ENCODE assay signal across 10 mouse cellular contexts in the genomic region with DNA sequence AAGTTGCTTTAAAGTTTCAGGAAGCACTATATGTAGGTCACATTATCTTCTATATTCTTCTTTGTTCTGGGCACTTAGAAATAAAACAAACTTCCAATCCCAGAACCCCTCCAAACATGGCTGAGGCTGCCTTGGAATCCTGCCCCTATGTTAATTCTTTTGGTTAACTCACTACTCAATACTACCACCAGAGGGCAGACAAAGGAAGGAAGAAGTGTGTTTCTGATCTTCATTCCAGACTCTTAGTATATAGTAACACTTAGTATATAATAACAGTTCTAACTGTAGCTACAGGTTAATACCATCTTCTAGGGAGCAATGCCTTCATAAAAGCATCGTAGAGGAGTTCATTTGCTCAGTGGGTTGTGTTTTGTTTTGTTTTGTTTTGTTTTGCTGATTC. TPM values are rescaled to one million over a fixed set of nuclear protein-coding genes. Genes with fewer than 3 reads are reported as not detected.
DNase-seq lines count a peak whose midpoint lies in the region; ATAC-seq and TF ChIP-seq lines count a peak whose summit lies in the region.
"Had no signal": no experiment of that assay in that cellular context is flagged by ENCODE, and none has a peak within 500 bp of the region (broad histone marks: within the 10 kb centered on the region; RNA-seq: fewer than 3 reads in every experiment).

No protein-coding gene starts in this region.

- H3K4me2 ChIP-seq in intestine, embryonic 15.5 days (replicated peaks): no peak overlapping the region
- H3K4me2 ChIP-seq in intestine, embryonic 16.5 days (ENCODE audit: low read depth, low read length): no peak overlapping the region
- H3K4me2 ChIP-seq in neural tube, embryonic 15.5 days: no peak overlapping the region
- H3K4me2 ChIP-seq: limb, embryonic 13.5 days; stomach, embryonic 15.5 days had no signal

- H3K27ac ChIP-seq in intestine, embryonic 15.5 days: no peak overlapping the region
- no peak overlapping the region for H3K27ac ChIP-seq in intestine, embryonic 16.5 days (ENCODE audit: low read length)
- no peak overlapping the region for H3K27ac ChIP-seq in cortical plate, adult 2 months (ENCODE audit: insufficient read depth, low read length)
- H3K27ac ChIP-seq in neural tube, embryonic 15.5 days (replicated peaks): no peak overlapping the region
- H3K27ac ChIP-seq: limb, embryonic 13.5 days; stomach, embryonic 15.5 days had no signal

- peak; percentile 35; the same call in 1 of the 2 replicates for TF ChIP-seq CTCF in cortical plate, adult 2 months (IDR thresholded peaks at IDR 0.05; ENCODE audit: extremely low read depth, insufficient read depth, low read length)

- no peaks in the 10 kb centered on the region for H3K9me3 ChIP-seq in intestine, embryonic 15.5 days
- H3K9me3 ChIP-seq in intestine, embryonic 16.5 days (ENCODE audit: control insufficient read depth, low read length): no peaks in the 10 kb centered on the region
- H3K9me3 ChIP-seq in neural tube, embryonic 15.5 days (replicated peaks): no peaks in the 10 kb centered on the region
- H3K9me3 ChIP-seq: limb, embryonic 13.5 days; stomach, embryonic 15.5 days had no signal

- no peak overlapping the region for H3K4me3 ChIP-seq in intestine, embryonic 15.5 days (replicated peaks)
- no peak overlapping the region for H3K4me3 ChIP-seq in intestine, embryonic 16.5 days (ENCODE audit: low read length)
- H3K4me3 ChIP-seq in cortical plate, adult 2 months (ENCODE audit: insufficient read depth, low read length): no peak overlapping the region
- no peak overlapping the region for H3K4me3 ChIP-seq in neural tube, embryonic 15.5 days (replicated peaks)
- H3K4me3 ChIP-seq: limb, embryonic 13.5 days; stomach, embryonic 15.5 days had no signal

- no peaks in the 10 kb centered on the region for H3K27me3 ChIP-seq in intestine, embryonic 15.5 days (replicated peaks)
- no peaks in the 10 kb centered on the region for H3K27me3 ChIP-seq in intestine, embryonic 16.5 days (replicated peaks; ENCODE audit: control insufficient read depth, insufficient read depth, low read length)
- no peaks in the 10 kb centered on the region for H3K27me3 ChIP-seq in neural tube, embryonic 15.5 days (replicated peaks)
- H3K27me3 ChIP-seq: limb, embryonic 13.5 days; stomach, embryonic 15.5 days had no signal

- no peak for TF ChIP-seq POLR2A in cortical plate, adult 2 months (IDR thresholded peaks at IDR 0.05; ENCODE audit: extremely low read depth, insufficient read depth, low read length)

- 69% methylated on average over 1 of the region's 1 CpGs for WGBS in intestine, embryonic 15.5 days
- 77% methylated on average over 1 of the region's 1 CpGs for WGBS in intestine, embryonic 16.5 days
- WGBS in neural tube, embryonic 15.5 days: 77% methylated on average over 1 of the region's 1 CpGs

- H3K36me3 ChIP-seq in intestine, embryonic 15.5 days: no peaks in the 10 kb centered on the region
- H3K36me3 ChIP-seq in intestine, embryonic 16.5 days (ENCODE audit: control insufficient read depth, insufficient read depth, low read length): 0 out of 2 replicates have a peak, but pooled peaks cover 3% of the 10 kb centered on the region
- H3K36me3 ChIP-seq in neural tube, embryonic 15.5 days: no peaks in the 10 kb centered on the region
- H3K36me3 ChIP-seq: limb, embryonic 13.5 days; stomach, embryonic 15.5 days had no signal

- DNase-seq in thymus, postnatal 14 days: peak; percentile 21
- DNase-seq in thymus, postnatal 36 days: no peak
- no peak for DNase-seq in frontal cortex, postnatal 10 days (ENCODE audit: low spot score in 2 of 2)
- no peak for DNase-seq in kidney, postnatal 10 days

- peak; percentile 55; the same call in 1 of the 2 replicates for ATAC-seq in intestine, embryonic 15.5 days
- no peak; the same call in 1 of the 2 replicates for ATAC-seq in intestine, embryonic 16.5 days
- peak; percentile 17; the same call in 1 of the 2 replicates for ATAC-seq in neural tube, embryonic 15.5 days (ENCODE audit: low FRiP score)

- no peak overlapping the region for H3K9ac ChIP-seq in intestine, embryonic 15.5 days
- no peak overlapping the region for H3K9ac ChIP-seq in intestine, embryonic 16.5 days (ENCODE audit: low read depth, low read length)
- no peak overlapping the region for H3K9ac ChIP-seq in neural tube, embryonic 15.5 days (replicated peaks)
- H3K9ac ChIP-seq: limb, embryonic 13.5 days; stomach, embryonic 15.5 days had no signal

- no peaks in the 10 kb centered on the region for H3K4me1 ChIP-seq in intestine, embryonic 15.5 days (replicated peaks)
- H3K4me1 ChIP-seq in intestine, embryonic 16.5 days (ENCODE audit: control insufficient read depth, insufficient read depth, low read length): no peaks in the 10 kb centered on the region
- no peaks in the 10 kb centered on the region for H3K4me1 ChIP-seq in cortical plate, adult 2 months (ENCODE audit: control insufficient read depth, insufficient read depth, low read length)
- no peaks in the 10 kb centered on the region for H3K4me1 ChIP-seq in neural tube, embryonic 15.5 days
- H3K4me1 ChIP-seq: limb, embryonic 13.5 days; stomach, embryonic 15.5 days had no signal

RNA-seq across cellular contexts. Expression of gene Enpep, which starts 32.6 kb away (rescaled TPM):
- polyA plus RNA-seq in intestine, embryonic 15.5 days (2015; fragmentation: Nextera tagmentation; extraction: Ambion mirVana): 97.2 and 100 TPM in 2 replicates
- 143 and 194 TPM in 2 replicates for polyA plus RNA-seq in intestine, embryonic 16.5 days (2015; fragmentation: Nextera tagmentation; extraction: Ambion mirVana)
- polyA plus RNA-seq in cortical plate, adult 2 months (2012; rRNA removed): 2.1 and 2.8 TPM in 2 replicates
- 3.0 and 7.8 TPM in 2 replicates for polyA plus RNA-seq in neural tube, embryonic 15.5 days (2015; fragmentation: Nextera tagmentation; extraction: Ambion mirVana)

Comparison
In these comparisons a context has a peak if more than half of its experiments do, and no peak if none do; other contexts are left out.
1. RNA of gene Enpep, which starts 32.6 kb away (polyA plus RNA-seq): 143 to 194 TPM in intestine, embryonic 16.5 days and 97.2 to 100 TPM in intestine, embryonic 15.5 days; 3.0 to 7.8 TPM in neural tube, embryonic 15.5 days and 2.1 to 2.8 TPM in cortical plate, adult 2 months; every median in the first group is over 10 times any median in the second.